Mouse (Mus musculus): Measurements from ENCODE around the gene Spg20. TPM values are rescaled to one million over a fixed set of nuclear protein-coding genes. Genes with fewer than 3 reads are reported as not detected.

The Spg20 gene
- polyA plus RNA-seq, 1 experiment from 2014 or later, result 27.9 TPM

DNA sequence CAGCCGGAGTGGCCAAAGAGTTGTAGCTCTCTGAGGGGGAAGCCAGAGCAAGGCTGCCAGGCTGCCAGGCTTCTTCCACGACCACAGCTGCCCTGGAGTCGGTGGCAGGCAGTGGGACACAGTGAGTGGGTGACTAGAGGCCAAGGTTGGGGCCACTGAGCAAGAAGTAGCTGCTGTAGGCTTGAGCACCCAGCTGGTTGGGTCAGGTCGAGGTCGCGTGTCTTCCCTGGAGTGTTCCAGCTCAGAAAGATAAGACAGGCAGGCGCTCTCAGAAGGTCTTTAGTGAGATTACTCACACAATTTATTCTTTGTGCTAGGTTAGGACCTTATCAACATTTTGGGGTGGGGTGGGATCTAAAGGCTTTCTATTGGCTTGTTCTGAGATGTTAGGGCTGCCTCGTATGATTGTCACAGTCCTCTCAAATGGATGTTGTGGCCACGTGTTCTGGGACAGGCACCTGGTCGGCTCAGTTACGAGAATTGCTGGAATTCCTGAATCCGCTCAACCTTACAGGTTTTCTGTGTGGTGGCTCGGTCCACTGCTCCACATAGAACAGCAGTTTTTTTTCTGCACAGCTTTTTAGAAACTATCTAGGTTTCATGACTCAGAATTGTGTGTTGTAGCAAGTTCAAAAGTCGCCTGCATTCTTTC lies 6.4 kb upstream of the Spg20 start:
- TF ChIP-seq CTCF (IDR thresholded peaks at IDR 0.05; ENCODE audit: low read depth), result no peak
- peak; percentile 68 for ATAC-seq
- Histone ChIP-seq H3K27me3 (replicated peaks; ENCODE audit: control insufficient read depth, insufficient read depth, low read length) (no peaks in the 10 kb centered on the region), H3K9ac (ENCODE audit: low read depth, low read length) (no peak overlapping the region), H3K4me2 (replicated peaks; ENCODE audit: low read depth) (no peak overlapping the region), H3K4me3 (ENCODE audit: low read depth, low read length) (no peak overlapping the region), H3K36me3 (ENCODE audit: control insufficient read depth, insufficient read depth) (no peaks in the 10 kb centered on the region), H3K27ac (ENCODE audit: low read depth, low read length) (peak overlapping the region; percentile 47; the same call in 1 of the 2 replicates), H3K4me1 (replicated peaks; ENCODE audit: control insufficient read depth, insufficient read depth, low read length) (no peaks in the 10 kb centered on the region), H3K9me3 (ENCODE audit: control insufficient read depth) (no peaks in the 10 kb centered on the region)
- 57% methylated on average over 14 of the region's 14 CpGs for WGBS

DNA sequence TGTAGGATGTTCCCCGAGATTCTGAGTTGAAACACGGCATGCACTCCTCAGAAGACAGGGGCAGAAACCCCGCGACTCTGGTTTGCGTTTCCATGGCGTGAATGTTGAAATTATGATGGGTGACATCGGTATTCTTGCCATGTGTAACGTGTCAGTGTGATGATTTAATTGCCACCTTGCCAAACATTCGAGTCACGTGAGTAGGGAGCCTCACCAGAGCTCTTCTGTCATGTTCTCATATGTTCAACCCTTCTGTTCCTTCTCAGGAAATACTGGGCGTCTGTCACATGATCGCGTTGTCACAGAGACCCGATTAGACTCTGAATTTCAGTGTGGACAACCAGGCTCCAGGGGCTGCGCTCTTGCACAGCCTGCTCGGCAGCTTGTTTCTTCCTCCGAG lies 5.9 kb upstream of the Spg20 start:
- Histone ChIP-seq H3K4me2 (replicated peaks; ENCODE audit: low read depth) (no peak overlapping the region), H3K36me3 (ENCODE audit: control insufficient read depth, insufficient read depth) (no peaks in the 10 kb centered on the region), H3K27me3 (replicated peaks; ENCODE audit: control insufficient read depth, insufficient read depth, low read length) (no peaks in the 10 kb centered on the region), H3K4me3 (ENCODE audit: low read depth, low read length) (no peak overlapping the region), H3K9me3 (ENCODE audit: control insufficient read depth) (no peaks in the 10 kb centered on the region), H3K9ac (ENCODE audit: low read depth, low read length) (no peak overlapping the region), H3K4me1 (replicated peaks; ENCODE audit: control insufficient read depth, insufficient read depth, low read length) (no peaks in the 10 kb centered on the region), H3K27ac (ENCODE audit: low read depth, low read length) (no peak overlapping the region)
- no peak for TF ChIP-seq CTCF (IDR thresholded peaks at IDR 0.05; ENCODE audit: low read depth)
- 86% methylated on average over 17 of the region's 17 CpGs for WGBS
- ATAC-seq, result 0 out of 2 replicates have a peak, but pooled peaks have one; percentile 18

DNA sequence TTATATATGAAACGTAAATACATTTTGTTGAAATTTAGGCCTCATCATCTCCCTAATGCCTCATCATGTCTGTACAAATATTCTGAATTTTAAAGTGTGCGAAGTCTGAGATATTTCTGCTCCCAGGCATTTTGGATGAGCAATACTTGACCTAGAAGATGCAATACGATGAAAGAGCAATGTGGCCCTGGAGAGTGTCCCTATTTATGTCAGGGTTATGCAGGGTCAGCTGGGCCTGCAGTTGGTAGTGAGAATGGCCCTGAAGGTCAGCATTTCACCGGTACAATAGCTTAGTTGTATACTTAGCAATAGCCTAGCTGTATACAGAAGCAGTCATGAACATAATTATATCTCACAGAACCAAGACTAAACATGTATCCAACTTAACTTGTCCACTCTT lies 2.8 kb upstream of the Spg20 start:
- H3K27ac ChIP-seq (ENCODE audit: low read depth, low read length), result no peak overlapping the region
- no peak overlapping the region for H3K4me3 ChIP-seq (ENCODE audit: low read depth, low read length)
- no peaks in the 10 kb centered on the region for H3K9me3 ChIP-seq (ENCODE audit: control insufficient read depth)
- H3K9ac ChIP-seq (ENCODE audit: low read depth, low read length), result no peak overlapping the region
- no peak for TF ChIP-seq CTCF (IDR thresholded peaks at IDR 0.05; ENCODE audit: low read depth)
- WGBS, result 78% methylated on average over 4 of the region's 4 CpGs
- H3K4me1 ChIP-seq (replicated peaks; ENCODE audit: control insufficient read depth, insufficient read depth, low read length), result no peaks in the 10 kb centered on the region; the same call in 1 of the 2 replicates
- no peaks in the 10 kb centered on the region for H3K27me3 ChIP-seq (replicated peaks; ENCODE audit: control insufficient read depth, insufficient read depth, low read length)
- no peak for ATAC-seq
- no peak overlapping the region for H3K4me2 ChIP-seq (replicated peaks; ENCODE audit: low read depth)
- H3K36me3 ChIP-seq (ENCODE audit: control insufficient read depth, insufficient read depth), result no peaks in the 10 kb centered on the region

DNA sequence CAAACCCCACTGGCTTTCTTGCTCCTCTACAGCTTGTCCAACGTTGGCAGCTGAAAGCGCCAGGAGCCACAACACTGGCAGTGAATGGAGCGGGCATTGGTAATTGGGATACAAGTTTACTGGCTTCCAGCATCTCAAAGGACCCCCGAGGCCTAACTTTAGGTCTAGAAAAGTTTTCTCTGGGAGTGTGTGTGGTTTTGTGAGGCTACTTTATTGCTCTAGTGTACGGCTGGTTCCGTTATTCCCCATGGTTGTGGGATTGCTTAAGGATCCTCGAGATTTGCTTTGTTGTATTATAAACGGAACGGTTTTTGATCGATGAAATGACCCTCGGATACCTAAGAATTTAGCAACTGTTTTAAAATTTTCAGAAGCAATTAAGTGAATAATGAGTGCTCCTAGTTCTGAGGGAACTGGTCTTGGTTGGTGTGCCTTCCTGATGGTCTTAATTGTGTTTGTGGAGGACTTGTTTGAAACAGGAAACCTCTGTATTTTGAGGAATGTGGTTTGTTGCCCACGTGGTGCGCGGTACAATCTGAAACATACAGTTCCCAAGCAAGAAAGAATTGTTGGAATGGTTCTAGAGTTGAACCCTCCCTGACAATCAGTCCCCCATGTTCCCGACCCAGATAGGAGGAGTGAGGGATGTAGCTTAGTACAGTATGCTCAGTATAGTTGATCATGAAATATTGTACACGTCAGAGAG lies 955 bp downstream of the Spg20 start:
- WGBS, result 31% methylated on average over 16 of the region's 16 CpGs
- Histone ChIP-seq H3K4me2 (replicated peaks; ENCODE audit: low read depth) (peak overlapping the region; percentile 89), H3K27ac (ENCODE audit: low read depth, low read length) (peak overlapping the region; percentile 90), H3K4me1 (replicated peaks; ENCODE audit: control insufficient read depth, insufficient read depth, low read length) (peaks cover 6% of the 10 kb centered on the region), H3K27me3 (replicated peaks; ENCODE audit: control insufficient read depth, insufficient read depth, low read length) (no peaks in the 10 kb centered on the region), H3K4me3 (ENCODE audit: low read depth, low read length) (peak overlapping the region; percentile 92), H3K9me3 (ENCODE audit: control insufficient read depth) (no peaks in the 10 kb centered on the region), H3K9ac (ENCODE audit: low read depth, low read length) (peak overlapping the region; percentile 92), H3K36me3 (ENCODE audit: control insufficient read depth, insufficient read depth) (peaks cover 10% of the 10 kb centered on the region)
- ATAC-seq, result no peak
- TF ChIP-seq CTCF (IDR thresholded peaks at IDR 0.05; ENCODE audit: low read depth), result no peak

DNA sequence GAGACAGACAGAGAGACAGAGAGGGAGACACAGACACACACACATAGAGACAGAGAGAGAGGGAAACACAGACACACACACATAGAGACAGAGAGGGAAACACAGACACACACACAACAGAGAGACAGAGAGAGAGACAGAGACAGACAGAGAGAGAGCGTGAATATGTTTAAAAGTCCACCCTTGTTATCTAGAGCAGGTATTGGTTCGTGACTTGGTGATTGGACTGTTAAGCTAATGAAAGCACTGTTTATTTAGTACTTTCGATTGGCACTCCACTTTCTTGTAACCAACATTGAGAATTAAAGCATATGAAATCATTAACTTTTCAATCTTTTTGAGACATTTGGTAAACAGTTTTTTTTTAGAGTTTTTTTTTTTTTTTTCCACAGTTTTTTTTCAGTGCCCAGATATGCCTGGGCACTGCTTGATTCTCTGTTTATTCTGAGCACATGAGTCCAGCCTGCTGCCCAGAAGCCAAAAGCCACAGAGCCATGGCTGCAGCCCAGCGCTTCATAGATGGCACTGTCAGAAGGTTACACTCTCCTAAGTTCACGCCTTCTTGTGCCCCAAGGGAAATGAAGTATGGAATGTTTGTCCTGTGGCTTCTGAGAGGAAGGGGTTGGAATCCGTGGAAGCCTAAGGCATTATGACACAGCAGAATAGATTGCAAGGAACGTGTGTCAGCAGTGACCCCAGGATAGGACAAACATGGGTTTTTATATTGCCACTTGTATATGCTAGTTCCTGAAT lies 2.6 kb downstream of the Spg20 start:
- H3K4me2 ChIP-seq (replicated peaks; ENCODE audit: low read depth), result peak overlapping the region; percentile 35
- H3K27me3 ChIP-seq (replicated peaks; ENCODE audit: control insufficient read depth, insufficient read depth, low read length), result no peaks in the 10 kb centered on the region
- no peak for TF ChIP-seq CTCF (IDR thresholded peaks at IDR 0.05; ENCODE audit: low read depth)
- WGBS, result 41% methylated on average over 7 of the region's 7 CpGs
- ATAC-seq, result no peak
- peaks cover 14% of the 10 kb centered on the region for H3K36me3 ChIP-seq (ENCODE audit: control insufficient read depth, insufficient read depth)
- H3K27ac ChIP-seq (ENCODE audit: low read depth, low read length), result no peak overlapping the region
- no peak overlapping the region for H3K4me3 ChIP-seq (ENCODE audit: low read depth, low read length)
- no peak overlapping the region for H3K9ac ChIP-seq (ENCODE audit: low read depth, low read length)
- H3K4me1 ChIP-seq (replicated peaks; ENCODE audit: control insufficient read depth, insufficient read depth, low read length), result peaks cover 6% of the 10 kb centered on the region
- no peaks in the 10 kb centered on the region for H3K9me3 ChIP-seq (ENCODE audit: control insufficient read depth)

DNA sequence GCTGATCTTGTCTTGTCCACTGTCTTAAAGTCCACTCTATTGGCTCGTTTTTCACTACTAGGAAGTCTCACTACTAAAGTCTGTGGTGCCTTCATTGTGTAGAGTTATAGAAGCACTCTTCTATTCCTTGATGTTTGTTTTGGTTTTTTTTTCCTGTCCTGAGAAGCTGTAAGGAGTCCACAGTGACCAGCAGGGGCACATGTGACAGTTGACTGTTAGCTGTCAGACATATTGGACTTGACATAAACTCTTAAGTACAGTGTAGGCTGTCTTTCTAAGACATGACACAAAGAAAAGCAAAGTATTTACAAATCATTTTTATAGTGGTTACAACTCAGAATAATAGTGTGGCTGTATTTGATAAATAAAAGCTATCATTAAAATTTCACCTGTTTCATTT lies 3.2 kb downstream of the Spg20 start:
- Histone ChIP-seq H3K4me2 (replicated peaks; ENCODE audit: low read depth) (no peak overlapping the region), H3K27me3 (replicated peaks; ENCODE audit: control insufficient read depth, insufficient read depth, low read length) (no peaks in the 10 kb centered on the region), H3K9me3 (ENCODE audit: control insufficient read depth) (no peaks in the 10 kb centered on the region), H3K4me3 (ENCODE audit: low read depth, low read length) (no peak overlapping the region), H3K27ac (ENCODE audit: low read depth, low read length) (no peak overlapping the region), H3K36me3 (ENCODE audit: control insufficient read depth, insufficient read depth) (peaks cover 15% of the 10 kb centered on the region), H3K9ac (ENCODE audit: low read depth, low read length) (no peak overlapping the region), H3K4me1 (replicated peaks; ENCODE audit: control insufficient read depth, insufficient read depth, low read length) (peaks cover 6% of the 10 kb centered on the region)
- no peak for ATAC-seq
- 0 out of 2 replicates have a peak, but pooled peaks have one; percentile 14 for TF ChIP-seq CTCF (IDR thresholded peaks at IDR 0.05; ENCODE audit: low read depth)
- WGBS, result 55% methylated on average over 1 of the region's 1 CpGs
